Mouse (Mus musculus): Measurements from ENCODE around the gene Adamtsl1. TPM values are rescaled to one million over a fixed set of nuclear protein-coding genes. Genes with fewer than 3 reads are reported as not detected.

The Adamtsl1 gene
- polyA plus RNA-seq, 1 experiment from 2014 or later = 0.73 TPM

- Histone ChIP-seq H3K4me1 (replicated peaks) (no peaks in the 10 kb centered on the region; the same call in 1 of the 2 replicates), H3K27me3 (no peaks in the 10 kb centered on the region), H3K4me3 (replicated peaks) (no peak overlapping the region), H3K36me3 (no peaks in the 10 kb centered on the region), H3K4me2 (no peak overlapping the region), H3K9ac (no peak overlapping the region), H3K9me3 (replicated peaks) (no peaks in the 10 kb centered on the region), H3K27ac (no peak overlapping the region)
- WGBS (ENCODE audit: insufficient replicate concordance) = 50% methylated on average over 2 of the region's 2 CpGs
- DNase-seq (no peak), ATAC-seq (ENCODE audit: low read depth) (no peak)
Observed at GRCm38 (mm10) chr4:86325411-86325810, 811.4 kb downstream of the Adamtsl1 start.

- H3K4me1 ChIP-seq (replicated peaks) = no peaks in the 10 kb centered on the region; the same call in 1 of the 2 replicates
- no peak overlapping the region for H3K4me2 ChIP-seq
- WGBS (ENCODE audit: insufficient replicate concordance) = 63% methylated on average over 5 of the region's 5 CpGs
- DNase-seq (no peak), ATAC-seq (ENCODE audit: low read depth) (no peak)
- H3K36me3 ChIP-seq = no peaks in the 10 kb centered on the region
- H3K4me3 ChIP-seq (replicated peaks) = no peak overlapping the region
- no peaks in the 10 kb centered on the region for H3K9me3 ChIP-seq (replicated peaks)
- no peaks in the 10 kb centered on the region for H3K27me3 ChIP-seq
- H3K27ac ChIP-seq = no peak overlapping the region
- H3K9ac ChIP-seq = no peak overlapping the region
Observed at GRCm38 (mm10) chr4:86326003-86326402, 812.0 kb downstream of the Adamtsl1 start.

- no peak for DNase-seq
Observed at GRCm38 (mm10) chr4:86326638-86327037, 812.7 kb downstream of the Adamtsl1 start.

GRCm38 (mm10) chr4:86329481-86329880 lies 815.5 kb downstream of the Adamtsl1 start:
- Histone ChIP-seq H3K9ac (no peak overlapping the region), H3K4me3 (replicated peaks) (no peak overlapping the region), H3K4me2 (no peak overlapping the region), H3K27me3 (no peaks in the 10 kb centered on the region), H3K9me3 (replicated peaks) (no peaks in the 10 kb centered on the region), H3K27ac (no peak overlapping the region), H3K36me3 (no peaks in the 10 kb centered on the region), H3K4me1 (replicated peaks) (no peaks in the 10 kb centered on the region; the same call in 1 of the 2 replicates)
- ATAC-seq (ENCODE audit: low read depth) (no peak), DNase-seq (no peak)
- WGBS (ENCODE audit: insufficient replicate concordance) = 82% methylated on average over 1 of the region's 1 CpGs

More at GRCm38 (mm10) chr4:86326638-86327037, 812.7 kb downstream of the Adamtsl1 start:
- Histone ChIP-seq H3K9me3 (replicated peaks) (no peaks in the 10 kb centered on the region), H3K27me3 (no peaks in the 10 kb centered on the region), H3K4me2 (no peak overlapping the region), H3K27ac (no peak overlapping the region), H3K4me3 (replicated peaks) (no peak overlapping the region), H3K4me1 (replicated peaks) (no peaks in the 10 kb centered on the region; the same call in 1 of the 2 replicates), H3K9ac (no peak overlapping the region), H3K36me3 (no peaks in the 10 kb centered on the region)
- 77% methylated on average over 8 of the region's 8 CpGs for WGBS (ENCODE audit: insufficient replicate concordance)
- ATAC-seq (ENCODE audit: low read depth) = no peak

GRCm38 (mm10) chr4:86335861-86336415 lies 822.0 kb downstream of the Adamtsl1 start:
- DNase-seq (no peak), ATAC-seq (ENCODE audit: low read depth) (no peak)
- no peaks in the 10 kb centered on the region for H3K9me3 ChIP-seq (replicated peaks)
- H3K27ac ChIP-seq = no peak overlapping the region
- H3K36me3 ChIP-seq = no peaks in the 10 kb centered on the region
- no peak overlapping the region for H3K4me3 ChIP-seq (replicated peaks)
- H3K9ac ChIP-seq = no peak overlapping the region
- 44% methylated on average over 10 of the region's 10 CpGs for WGBS (ENCODE audit: insufficient replicate concordance)
- H3K27me3 ChIP-seq = no peaks in the 10 kb centered on the region
- H3K4me2 ChIP-seq = no peak overlapping the region
- H3K4me1 ChIP-seq (replicated peaks) = no peaks in the 10 kb centered on the region

- no peaks in the 10 kb centered on the region for H3K4me1 ChIP-seq (replicated peaks)
- H3K4me2 ChIP-seq = no peak overlapping the region
- ATAC-seq (ENCODE audit: low read depth) = no peak
- no peak overlapping the region for H3K9ac ChIP-seq
- WGBS (ENCODE audit: insufficient replicate concordance) = 57% methylated on average over 6 of the region's 6 CpGs
- H3K27ac ChIP-seq = no peak overlapping the region
- no peaks in the 10 kb centered on the region for H3K27me3 ChIP-seq
- no peaks in the 10 kb centered on the region for H3K36me3 ChIP-seq
- no peaks in the 10 kb centered on the region for H3K9me3 ChIP-seq (replicated peaks)
- no peak overlapping the region for H3K4me3 ChIP-seq (replicated peaks)
- DNase-seq = no peak
Observed at GRCm38 (mm10) chr4:86337216-86337765, 823.3 kb downstream of the Adamtsl1 start.

- Histone ChIP-seq H3K27ac (no peak overlapping the region), H3K27me3 (no peaks in the 10 kb centered on the region), H3K4me1 (replicated peaks) (no peaks in the 10 kb centered on the region), H3K4me2 (no peak overlapping the region), H3K9me3 (replicated peaks) (no peaks in the 10 kb centered on the region), H3K4me3 (replicated peaks) (no peak overlapping the region), H3K9ac (no peak overlapping the region), H3K36me3 (no peaks in the 10 kb centered on the region)
- no peak for ATAC-seq (ENCODE audit: low read depth)
- DNase-seq = no peak
- WGBS (ENCODE audit: insufficient replicate concordance) = 67% methylated on average over 4 of the region's 4 CpGs
Observed at GRCm38 (mm10) chr4:86349341-86349740, 835.4 kb downstream of the Adamtsl1 start.

- WGBS (ENCODE audit: insufficient replicate concordance) = 53% methylated on average over 4 of the region's 4 CpGs
- Histone ChIP-seq H3K36me3 (no peaks in the 10 kb centered on the region), H3K9me3 (replicated peaks) (no peaks in the 10 kb centered on the region), H3K4me3 (replicated peaks) (no peak overlapping the region), H3K4me2 (no peak overlapping the region), H3K27me3 (no peaks in the 10 kb centered on the region), H3K27ac (no peak overlapping the region), H3K4me1 (replicated peaks) (no peaks in the 10 kb centered on the region), H3K9ac (no peak overlapping the region)
- DNase-seq = no peak
- ATAC-seq (ENCODE audit: low read depth) = no peak
Observed at GRCm38 (mm10) chr4:86352121-86352520, 838.1 kb downstream of the Adamtsl1 start.

GRCm38 (mm10) chr4:86353550-86353949 lies 839.6 kb downstream of the Adamtsl1 start:
- Histone ChIP-seq H3K4me1 (replicated peaks) (no peaks in the 10 kb centered on the region), H3K27ac (no peak overlapping the region), H3K27me3 (no peaks in the 10 kb centered on the region), H3K9ac (no peak overlapping the region), H3K36me3 (no peaks in the 10 kb centered on the region), H3K4me3 (replicated peaks) (no peak overlapping the region), H3K9me3 (replicated peaks) (no peaks in the 10 kb centered on the region), H3K4me2 (no peak overlapping the region)
- DNase-seq = no peak
- no peak for ATAC-seq (ENCODE audit: low read depth)
- 63% methylated on average over 4 of the region's 4 CpGs for WGBS (ENCODE audit: insufficient replicate concordance)

GRCm38 (mm10) chr4:86359398-86359797 lies 845.4 kb downstream of the Adamtsl1 start:
- 67% methylated on average over 5 of the region's 5 CpGs for WGBS (ENCODE audit: insufficient replicate concordance)
- Histone ChIP-seq H3K4me1 (replicated peaks) (no peaks in the 10 kb centered on the region), H3K9me3 (replicated peaks) (no peaks in the 10 kb centered on the region), H3K27me3 (no peaks in the 10 kb centered on the region), H3K9ac (no peak overlapping the region), H3K4me2 (no peak overlapping the region), H3K27ac (no peak overlapping the region), H3K36me3 (no peaks in the 10 kb centered on the region), H3K4me3 (replicated peaks) (no peak overlapping the region)
- DNase-seq (no peak), ATAC-seq (ENCODE audit: low read depth) (no peak)

- no peak for ATAC-seq (ENCODE audit: low read depth)
- H3K4me3 ChIP-seq (replicated peaks) = no peak overlapping the region
- no peaks in the 10 kb centered on the region for H3K27me3 ChIP-seq
- no peaks in the 10 kb centered on the region for H3K9me3 ChIP-seq (replicated peaks)
- no peaks in the 10 kb centered on the region for H3K36me3 ChIP-seq
- DNase-seq = no peak
- no peak overlapping the region for H3K27ac ChIP-seq
- no peak overlapping the region for H3K4me2 ChIP-seq
- no peaks in the 10 kb centered on the region for H3K4me1 ChIP-seq (replicated peaks)
- H3K9ac ChIP-seq = no peak overlapping the region
- WGBS (ENCODE audit: insufficient replicate concordance) = 69% methylated on average over 8 of the region's 8 CpGs
Observed at GRCm38 (mm10) chr4:86369055-86369454, 855.1 kb downstream of the Adamtsl1 start.

GRCm38 (mm10) chr4:86373166-86373565 lies 859.2 kb downstream of the Adamtsl1 start:
- no peak overlapping the region for H3K9ac ChIP-seq
- no peak for ATAC-seq (ENCODE audit: low read depth)
- H3K4me3 ChIP-seq (replicated peaks) = no peak overlapping the region
- H3K4me2 ChIP-seq = no peak overlapping the region
- no peaks in the 10 kb centered on the region for H3K36me3 ChIP-seq
- no peaks in the 10 kb centered on the region for H3K27me3 ChIP-seq
- WGBS (ENCODE audit: insufficient replicate concordance) = 48% methylated on average over 2 of the region's 2 CpGs
- DNase-seq = no peak
- H3K27ac ChIP-seq = no peak overlapping the region
- no peaks in the 10 kb centered on the region for H3K9me3 ChIP-seq (replicated peaks)
- no peaks in the 10 kb centered on the region for H3K4me1 ChIP-seq (replicated peaks)
